Mouse (Mus musculus): ENCODE results near the gene Astn1. TPM values are rescaled to one million over a fixed set of nuclear protein-coding genes. Genes with fewer than 3 reads are reported as not detected.

Astn1 gene
- polyA plus RNA-seq, 1 experiment = 0.46 TPM

DNA sequence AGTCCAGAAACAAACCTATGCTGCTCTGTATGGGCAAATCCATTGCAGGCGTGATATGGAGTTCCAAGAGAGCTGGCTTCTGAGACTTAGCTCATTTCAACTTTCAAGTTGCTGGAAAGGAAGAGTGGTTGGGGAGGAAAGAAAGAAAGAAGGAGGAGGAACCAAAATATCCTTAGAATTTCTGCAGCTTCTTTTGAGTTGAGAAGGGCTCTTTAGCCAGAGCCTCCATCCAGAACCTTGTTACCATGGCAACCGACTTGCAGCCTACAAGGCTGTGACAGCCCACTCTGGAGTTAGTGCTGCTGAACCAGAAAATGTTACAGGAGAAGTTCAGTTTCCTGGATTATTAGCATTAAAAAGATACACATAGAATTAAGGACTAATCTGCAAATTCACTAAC, 46.1 kb downstream of the Astn1 start:
- TF ChIP-seq POLR2A (IDR thresholded peaks at IDR 0.05; ENCODE audit: low read depth, low read length) = no peak
- no peak for TF ChIP-seq CTCF (IDR thresholded peaks at IDR 0.05; ENCODE audit: borderline replicate concordance, insufficient read depth, low read length)
- no peak overlapping the region for H3K27ac ChIP-seq (ENCODE audit: insufficient read depth, low read length)
- H3K4me1 ChIP-seq (ENCODE audit: control insufficient read depth, insufficient read depth, low read length) = no peaks in the 10 kb centered on the region
- H3K4me3 ChIP-seq (ENCODE audit: insufficient read depth, low read length) = no peak overlapping the region

GRCm38 (mm10) chr1:158411146-158411545, 49.1 kb downstream of the Astn1 start:
- Histone ChIP-seq H3K4me1 (ENCODE audit: control insufficient read depth, insufficient read depth, low read length) (no peaks in the 10 kb centered on the region), H3K27ac (ENCODE audit: insufficient read depth, low read length) (no peak overlapping the region), H3K4me3 (ENCODE audit: insufficient read depth, low read length) (no peak overlapping the region)
- TF ChIP-seq CTCF (IDR thresholded peaks at IDR 0.05; ENCODE audit: borderline replicate concordance, insufficient read depth, low read length) (no peak), POLR2A (IDR thresholded peaks at IDR 0.05; ENCODE audit: low read depth, low read length) (no peak)

- H3K4me3 ChIP-seq (ENCODE audit: insufficient read depth, low read length) = no peak overlapping the region
- no peak overlapping the region for H3K27ac ChIP-seq (ENCODE audit: insufficient read depth, low read length)
- no peaks in the 10 kb centered on the region for H3K4me1 ChIP-seq (ENCODE audit: control insufficient read depth, insufficient read depth, low read length)
- no peak for TF ChIP-seq POLR2A (IDR thresholded peaks at IDR 0.05; ENCODE audit: low read depth, low read length)
- no peak for TF ChIP-seq CTCF (IDR thresholded peaks at IDR 0.05; ENCODE audit: borderline replicate concordance, insufficient read depth, low read length)
These were observed 52.1 kb downstream of the Astn1 start for GRCm38 (mm10) chr1:158414198-158414597.

DNA sequence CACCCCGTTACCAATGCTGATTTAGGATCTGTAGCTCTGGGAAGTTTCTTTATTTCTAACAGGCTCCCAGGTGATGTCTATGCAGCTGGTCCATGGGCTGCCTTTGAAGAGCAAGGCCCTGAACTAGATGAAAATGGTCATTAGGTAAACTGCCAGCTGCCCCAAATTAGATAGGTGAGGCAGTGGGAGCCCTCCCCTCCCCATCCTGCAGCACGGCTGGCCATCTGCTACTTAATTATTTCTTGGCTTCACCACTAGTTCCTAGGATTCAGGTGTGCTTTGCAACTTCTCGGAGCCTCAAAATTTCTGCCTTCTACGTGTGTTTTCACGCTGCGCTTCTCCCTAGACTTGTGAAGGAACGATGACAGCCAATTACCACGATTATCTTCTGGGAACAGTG, 59.4 kb downstream of the Astn1 start:
- TF ChIP-seq CTCF (IDR thresholded peaks at IDR 0.05; ENCODE audit: borderline replicate concordance, insufficient read depth, low read length) = no peak
- Histone ChIP-seq H3K27ac (ENCODE audit: insufficient read depth, low read length) (no peak overlapping the region), H3K4me1 (ENCODE audit: control insufficient read depth, insufficient read depth, low read length) (no peaks in the 10 kb centered on the region), H3K4me3 (ENCODE audit: insufficient read depth, low read length) (no peak overlapping the region)

DNA sequence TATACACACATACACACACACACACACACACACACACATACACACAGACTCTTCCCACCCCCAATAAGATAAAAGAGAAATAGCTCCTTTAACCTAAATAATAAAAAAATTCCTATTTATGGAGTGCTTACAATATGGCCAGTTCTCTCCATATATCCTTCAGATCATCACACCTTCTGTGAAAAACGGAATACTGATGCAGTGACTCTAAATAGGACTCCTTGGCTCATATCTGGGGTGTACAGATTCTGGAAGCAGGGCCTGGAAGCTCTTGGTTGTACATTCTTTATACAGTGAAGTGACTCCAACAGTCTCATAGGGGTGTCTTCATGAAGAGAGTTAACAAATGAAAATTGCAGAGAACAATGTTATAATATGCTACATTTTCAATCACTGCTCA, 60.7 kb downstream of the Astn1 start:
- TF ChIP-seq POLR2A (IDR thresholded peaks at IDR 0.05; ENCODE audit: low read depth, low read length) = no peak
- no peak overlapping the region for H3K4me3 ChIP-seq (ENCODE audit: insufficient read depth, low read length)
- no peaks in the 10 kb centered on the region for H3K4me1 ChIP-seq (ENCODE audit: control insufficient read depth, insufficient read depth, low read length)
- no peak overlapping the region for H3K27ac ChIP-seq (ENCODE audit: insufficient read depth, low read length)

DNA sequence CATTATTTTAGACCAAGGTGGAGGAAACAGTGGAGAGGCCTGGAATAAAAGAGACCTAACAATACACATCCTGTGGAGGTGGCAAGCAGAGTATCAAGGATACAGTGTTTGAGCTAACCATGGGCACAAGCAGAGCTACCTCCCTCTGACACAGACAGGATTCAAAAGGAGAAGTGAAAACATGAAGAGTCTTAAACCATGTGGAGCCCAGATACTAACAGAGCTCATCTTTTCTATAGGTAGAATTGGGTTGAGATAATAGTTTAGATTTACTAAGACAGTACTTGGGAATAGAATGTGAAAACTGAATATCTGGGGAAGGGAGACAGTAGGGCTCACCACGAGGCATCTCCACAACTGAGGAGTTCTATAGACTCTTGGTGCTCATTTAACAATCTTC, 84.0 kb downstream of the Astn1 start:
- Histone ChIP-seq H3K4me3 (ENCODE audit: insufficient read depth, low read length) (no peak overlapping the region), H3K27ac (ENCODE audit: insufficient read depth, low read length) (no peak overlapping the region), H3K4me1 (ENCODE audit: control insufficient read depth, insufficient read depth, low read length) (no peaks in the 10 kb centered on the region)
- TF ChIP-seq CTCF (IDR thresholded peaks at IDR 0.05; ENCODE audit: borderline replicate concordance, insufficient read depth, low read length) (no peak), POLR2A (IDR thresholded peaks at IDR 0.05; ENCODE audit: low read depth, low read length) (no peak)

- Histone ChIP-seq H3K4me3 (ENCODE audit: insufficient read depth, low read length) (no peak overlapping the region), H3K4me1 (ENCODE audit: control insufficient read depth, insufficient read depth, low read length) (no peaks in the 10 kb centered on the region), H3K27ac (ENCODE audit: insufficient read depth, low read length) (no peak overlapping the region)
- TF ChIP-seq POLR2A (IDR thresholded peaks at IDR 0.05; ENCODE audit: low read depth, low read length) (no peak), CTCF (IDR thresholded peaks at IDR 0.05; ENCODE audit: borderline replicate concordance, insufficient read depth, low read length) (no peak)
These were observed 85.9 kb downstream of the Astn1 start for GRCm38 (mm10) chr1:158447956-158448355.

- Histone ChIP-seq H3K4me1 (ENCODE audit: control insufficient read depth, insufficient read depth, low read length) (no peaks in the 10 kb centered on the region), H3K27ac (ENCODE audit: insufficient read depth, low read length) (no peak overlapping the region), H3K4me3 (ENCODE audit: insufficient read depth, low read length) (no peak overlapping the region)
- TF ChIP-seq CTCF (IDR thresholded peaks at IDR 0.05; ENCODE audit: borderline replicate concordance, insufficient read depth, low read length) = no peak
- TF ChIP-seq POLR2A (IDR thresholded peaks at IDR 0.05; ENCODE audit: low read depth, low read length) = no peak
These were observed 90.6 kb downstream of the Astn1 start for GRCm38 (mm10) chr1:158452675-158453074.

DNA sequence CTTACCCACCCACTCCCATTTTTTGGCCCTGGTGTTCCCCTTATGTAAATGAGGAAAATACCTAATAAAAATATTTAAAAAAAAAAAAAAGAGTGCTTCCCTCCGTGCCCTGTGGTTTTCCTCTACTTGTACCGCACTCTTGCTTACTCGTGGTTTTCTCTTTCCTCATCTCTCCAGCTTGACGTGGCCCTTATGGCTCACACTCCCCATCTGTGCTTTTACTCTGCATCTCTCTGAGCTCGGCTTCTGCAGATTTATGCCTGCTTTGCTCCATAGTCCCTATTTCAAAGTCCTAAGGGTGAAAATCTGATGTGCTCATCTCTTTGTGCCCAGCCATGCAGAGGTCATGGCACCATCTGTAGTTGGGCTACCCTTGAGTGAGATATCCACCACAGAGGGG, 91.5 kb downstream of the Astn1 start:
- TF ChIP-seq POLR2A (IDR thresholded peaks at IDR 0.05; ENCODE audit: low read depth, low read length) (no peak), CTCF (IDR thresholded peaks at IDR 0.05; ENCODE audit: borderline replicate concordance, insufficient read depth, low read length) (no peak)
- H3K4me1 ChIP-seq (ENCODE audit: control insufficient read depth, insufficient read depth, low read length) = no peaks in the 10 kb centered on the region
- no peak overlapping the region for H3K4me3 ChIP-seq (ENCODE audit: insufficient read depth, low read length)

DNA sequence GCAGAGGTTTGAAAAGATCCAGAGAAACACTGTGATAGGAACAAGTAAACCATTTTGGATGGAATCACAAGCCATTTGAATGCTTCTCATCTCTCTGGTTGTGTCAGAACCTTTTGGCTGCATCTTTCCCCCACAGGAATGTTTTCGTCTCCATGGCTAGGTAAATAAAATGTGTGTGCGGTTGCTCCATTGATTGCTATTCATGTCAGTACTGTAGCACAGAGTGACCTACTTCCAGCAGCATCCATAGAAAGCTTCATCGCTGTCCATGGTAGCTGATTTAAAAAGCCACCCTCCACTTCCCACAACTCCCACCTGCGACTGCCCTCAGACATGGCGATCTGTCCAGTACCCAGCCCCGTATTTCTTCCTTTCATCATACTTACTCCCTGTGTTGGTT, 101.9 kb downstream of the Astn1 start:
- Histone ChIP-seq H3K27ac (ENCODE audit: insufficient read depth, low read length) (no peak overlapping the region), H3K4me1 (ENCODE audit: control insufficient read depth, insufficient read depth, low read length) (no peaks in the 10 kb centered on the region), H3K4me3 (ENCODE audit: insufficient read depth, low read length) (no peak overlapping the region)
- TF ChIP-seq CTCF (IDR thresholded peaks at IDR 0.05; ENCODE audit: borderline replicate concordance, insufficient read depth, low read length) = no peak
- TF ChIP-seq POLR2A (IDR thresholded peaks at IDR 0.05; ENCODE audit: low read depth, low read length) = no peak

More for the DNA sequence above, 91.5 kb downstream of the Astn1 start:
- H3K27ac ChIP-seq (ENCODE audit: insufficient read depth, low read length) = no peak overlapping the region

GRCm38 (mm10) chr1:158465286-158465685, 103.2 kb downstream of the Astn1 start:
- H3K4me1 ChIP-seq (ENCODE audit: control insufficient read depth, insufficient read depth, low read length) = no peaks in the 10 kb centered on the region

More at GRCm38 (mm10) chr1:158465286-158465685, 103.2 kb downstream of the Astn1 start:
- Histone ChIP-seq H3K4me3 (ENCODE audit: insufficient read depth, low read length) (no peak overlapping the region), H3K27ac (ENCODE audit: insufficient read depth, low read length) (no peak overlapping the region)
- TF ChIP-seq POLR2A (IDR thresholded peaks at IDR 0.05; ENCODE audit: low read depth, low read length) (no peak), CTCF (IDR thresholded peaks at IDR 0.05; ENCODE audit: borderline replicate concordance, insufficient read depth, low read length) (no peak)
